Mouse (Mus musculus) B cell, adult 2 months (primary cell): ENCODE results near the gene Nin.

Experiments
- DNase-seq, 2 experiments: peaks; one replicate each; pipeline ENCODE4 v3.0.0; 2022

The Nin gene

GRCm38 (mm10) chr12:69998186-69998983 is 115.1 kb downstream of the Nin start:
- no peak for DNase-seq

- no peak for DNase-seq
Observed at GRCm38 (mm10) chr12:69995382-69995781, 118.1 kb downstream of the Nin start.

GRCm38 (mm10) chr12:69986786-69987497 is 126.6 kb downstream of the Nin start, which contains the start of gene Sav1:
Sav1 (minus strand) TSS chr12:69987002.
- DNase-seq: peak; percentile 77 to 81

- DNase-seq: peak in 1 of 2 experiments; percentile 50
Observed at GRCm38 (mm10) chr12:69986241-69986762, 127.2 kb downstream of the Nin start.

- no peak for DNase-seq
Observed at GRCm38 (mm10) chr12:69985546-69985945, 128.0 kb downstream of the Nin start.

GRCm38 (mm10) chr12:69982874-69983273 is 130.6 kb downstream of the Nin start:
- DNase-seq: peak; percentile 28 to 29

GRCm38 (mm10) chr12:69977376-69977998 is 136.0 kb downstream of the Nin start:
- peak; percentile 14 to 18 for DNase-seq

- DNase-seq: no peak
Observed at GRCm38 (mm10) chr12:69976688-69977087, 136.8 kb downstream of the Nin start.

- DNase-seq: no peak
Observed at GRCm38 (mm10) chr12:69973666-69974065, 139.9 kb downstream of the Nin start.

- DNase-seq: no peak
Observed at GRCm38 (mm10) chr12:69968154-69968553, 145.4 kb downstream of the Nin start.

GRCm38 (mm10) chr12:69967112-69967511 is 146.4 kb downstream of the Nin start:
- no peak for DNase-seq

GRCm38 (mm10) chr12:69966071-69966470 is 147.4 kb downstream of the Nin start:
- DNase-seq: no peak

GRCm38 (mm10) chr12:69965644-69966043 is 147.9 kb downstream of the Nin start:
- DNase-seq: no peak

- no peak for DNase-seq
Observed at GRCm38 (mm10) chr12:69963141-69963540, 150.4 kb downstream of the Nin start.

- peak; percentile 63 to 69 for DNase-seq
Observed at GRCm38 (mm10) chr12:69962468-69962867, 151.0 kb downstream of the Nin start.
